Mouse (Mus musculus): ENCODE data around the gene Stard5.

DNA sequence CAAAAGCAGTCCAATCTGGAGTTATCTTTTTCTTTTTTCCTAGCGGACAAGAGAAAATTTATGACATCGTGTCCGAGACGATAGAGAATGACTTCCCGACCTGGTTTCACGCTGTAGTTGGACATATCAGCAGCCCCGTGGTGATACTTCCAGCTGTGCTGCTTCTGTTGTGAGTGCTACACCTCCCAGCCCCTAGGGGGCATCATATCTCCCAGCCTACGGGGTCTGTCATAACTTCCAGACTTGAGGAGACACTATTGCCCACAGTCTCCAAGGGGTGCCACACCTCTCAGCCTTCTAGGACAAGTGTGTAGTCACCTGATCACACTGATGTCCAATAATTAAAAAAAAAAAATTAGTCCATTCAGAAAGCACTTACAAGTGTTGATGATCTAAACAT lies 15.9 kb upstream of the Stard5 start:
- TF ChIP-seq CTCF (conservative IDR thresholded peaks at IDR 0.05; ENCODE audit: insufficient read depth, insufficient read length, low read depth, low read length), result peak; percentile 16; the same call in 1 of the 2 replicates
- no peak for TF ChIP-seq POLR2A (IDR thresholded peaks at IDR 0.05; ENCODE audit: low read depth, low read length)
